Mouse (Mus musculus): ENCODE data around the gene Tomm6. TPM values are rescaled to one million over a fixed set of nuclear protein-coding genes. Genes with fewer than 3 reads are reported as not detected.

The Tomm6 gene
- total RNA-seq, 1 experiment, result 54.7 TPM

- H3K27ac ChIP-seq (ENCODE audit: insufficient read depth, low read depth, low read length, poor library complexity, severe bottlenecking), result no peak overlapping the region
- no peak for DNase-seq (ENCODE audit: low read depth, low spot score)
- TF ChIP-seq ZNF384 (IDR thresholded peaks at IDR 0.05; ENCODE audit: low read depth, low read length) (no peak), CHD2 (IDR thresholded peaks at IDR 0.05; ENCODE audit: low read depth, low read length) (no peak), MAFK (IDR thresholded peaks at IDR 0.05; ENCODE audit: insufficient read depth, low read depth, low read length) (no peak), ZC3H11A (IDR thresholded peaks at IDR 0.05; ENCODE audit: borderline replicate concordance, low read depth, low read length) (no peak), HCFC1 (IDR thresholded peaks at IDR 0.05; ENCODE audit: borderline replicate concordance, insufficient read depth, low read length) (no peak)
- in situ Hi-C loops (cut with MboI; ENCODE audit: low sequenced_read_pairs in 2 of 2, unreplicated experiment in 2 of 2), result no loop called here
- H3K36me3 ChIP-seq (ENCODE audit: control insufficient read depth, insufficient read depth, low read length, poor library complexity, severe bottlenecking), result peaks cover 7% of the 10 kb centered on the region; the same call in 1 of the 2 replicates
- H3K4me3 ChIP-seq (ENCODE audit: insufficient read depth in 1 of 2, low read depth in 1 of 2, low read length in 2 of 2, poor library complexity in 1 of 2, severe bottlenecking in 1 of 2), result peak overlapping the region; percentile 86 to 90
- peaks cover 0 to 6% of the 10 kb centered on the region in 2 experiments; a peak in 1 of 4 replicates for H3K4me1 ChIP-seq (ENCODE audit: control insufficient read depth in 2 of 2, insufficient read depth in 2 of 2, low read length in 2 of 2, poor library complexity in 1 of 2)
- H3K9me3 ChIP-seq (ENCODE audit: control insufficient read depth, insufficient read depth, low read depth, low read length), result no peaks in the 10 kb centered on the region
- H3K9ac ChIP-seq (ENCODE audit: insufficient read depth, low read depth, low read length, poor library complexity, severe bottlenecking), result peak overlapping the region; percentile 77
Measured at GRCm38 (mm10) chr17:47695337-47695710, 7.1 kb upstream of the Tomm6 start.

DNA sequence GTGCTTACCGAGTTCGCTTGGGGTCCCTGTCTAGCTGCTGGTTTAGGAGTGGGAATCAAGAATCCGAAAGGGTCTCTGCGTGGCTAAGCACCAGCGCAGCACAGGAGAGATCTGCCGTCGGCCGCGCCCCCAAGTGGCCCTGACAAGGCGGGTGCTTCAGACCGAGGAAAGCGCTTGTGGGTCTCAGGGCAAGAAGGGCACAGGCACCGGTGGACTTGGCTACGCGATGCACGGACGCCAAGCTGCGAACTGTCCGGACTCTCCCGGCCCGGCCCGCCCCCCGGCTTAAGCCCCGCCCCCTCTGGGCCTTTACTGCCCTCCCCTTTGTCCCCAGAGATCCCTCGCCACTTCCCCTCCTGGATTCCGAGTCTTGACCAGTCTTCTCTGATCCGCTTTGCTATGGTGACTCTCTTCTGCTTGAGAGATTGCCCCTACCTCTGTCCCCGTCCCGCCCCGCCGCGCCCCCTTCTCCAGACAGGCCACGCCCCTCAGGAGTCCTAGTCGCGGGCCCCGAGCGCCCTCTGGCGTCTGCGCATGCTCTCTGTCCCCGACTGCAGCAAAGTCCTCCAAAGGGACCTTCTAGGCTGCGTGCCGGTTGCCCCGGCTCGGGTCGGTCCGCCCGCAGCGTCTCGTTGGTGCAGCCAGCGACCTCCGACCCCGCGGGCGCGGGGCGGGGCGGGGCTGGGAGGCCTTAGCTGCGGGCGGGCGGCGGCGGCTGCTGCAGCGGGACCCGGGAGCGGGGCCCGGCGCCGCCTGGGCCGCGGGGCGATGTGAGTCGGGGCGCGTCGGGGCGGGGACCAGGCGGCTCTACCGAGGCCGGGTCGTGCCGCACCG is 6.5 kb upstream of the Tomm6 start, which contains the start of gene Prickle4:
Gene Prickle4, minus strand, starts transcription at position 234 of the 834 bp plus-strand sequence.
- no peak for TF ChIP-seq CHD2 (IDR thresholded peaks at IDR 0.05; ENCODE audit: low read depth, low read length)
- TF ChIP-seq ZC3H11A (IDR thresholded peaks at IDR 0.05; ENCODE audit: borderline replicate concordance, low read depth, low read length), result 0 out of 2 replicates have a peak, but pooled peaks have one; percentile 15
- TF ChIP-seq MAFK (IDR thresholded peaks at IDR 0.05; ENCODE audit: insufficient read depth, low read depth, low read length), result no peak
- TF ChIP-seq HCFC1 (IDR thresholded peaks at IDR 0.05; ENCODE audit: borderline replicate concordance, insufficient read depth, low read length), result peak; percentile 66; the same call in 1 of the 2 replicates
- no peak for TF ChIP-seq ZNF384 (IDR thresholded peaks at IDR 0.05; ENCODE audit: low read depth, low read length)
- no peak within 1 kb of the TSS; the same call in 1 of the 2 replicates for H3K27ac ChIP-seq (ENCODE audit: insufficient read depth, low read depth, low read length, poor library complexity, severe bottlenecking)
- H3K4me3 ChIP-seq (ENCODE audit: insufficient read depth in 1 of 2, low read depth in 1 of 2, low read length in 2 of 2, poor library complexity in 1 of 2, severe bottlenecking in 1 of 2), result peak within 1 kb of the TSS; percentile 86 to 90
- peak; percentile 93 for DNase-seq (ENCODE audit: low read depth, low spot score)
- H3K4me1 ChIP-seq (ENCODE audit: control insufficient read depth in 2 of 2, insufficient read depth in 2 of 2, low read length in 2 of 2, poor library complexity in 1 of 2), result peaks cover 0 to 5% of the 10 kb centered on the region in 2 experiments; a peak in 1 of 4 replicates
- no peaks in the 10 kb centered on the region for H3K9me3 ChIP-seq (ENCODE audit: control insufficient read depth, insufficient read depth, low read depth, low read length)
- in situ Hi-C loops (cut with MboI; ENCODE audit: low sequenced_read_pairs in 2 of 2, unreplicated experiment in 2 of 2), result no loop called here
- peak within 1 kb of the TSS; percentile 77 for H3K9ac ChIP-seq (ENCODE audit: insufficient read depth, low read depth, low read length, poor library complexity, severe bottlenecking)
- H3K36me3 ChIP-seq (ENCODE audit: control insufficient read depth, insufficient read depth, low read length, poor library complexity, severe bottlenecking), result peaks cover 3% of the 10 kb centered on the region; the same call in 1 of the 2 replicates

DNA sequence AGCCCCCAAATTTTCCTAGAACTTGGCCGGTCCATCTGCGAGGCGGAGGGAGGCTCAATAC is 6.1 kb upstream of the Tomm6 start, which contains the start of gene Gm21981:
Gene Gm21981, minus strand, starts transcription at position 14 of the 61 bp plus-strand sequence.
- Histone ChIP-seq H3K4me3 (ENCODE audit: insufficient read depth in 1 of 2, low read depth in 1 of 2, low read length in 2 of 2, poor library complexity in 1 of 2, severe bottlenecking in 1 of 2) (peak within 1 kb of the TSS; percentile 86 to 90), H3K4me1 (ENCODE audit: control insufficient read depth in 2 of 2, insufficient read depth in 2 of 2, low read length in 2 of 2, poor library complexity in 1 of 2) (peaks cover 0 to 4% of the 10 kb centered on the region in 2 experiments; a peak in 1 of 4 replicates), H3K27ac (ENCODE audit: insufficient read depth, low read depth, low read length, poor library complexity, severe bottlenecking) (no peak within 1 kb of the TSS; the same call in 1 of the 2 replicates), H3K9ac (ENCODE audit: insufficient read depth, low read depth, low read length, poor library complexity, severe bottlenecking) (peak within 1 kb of the TSS; percentile 77), H3K9me3 (ENCODE audit: control insufficient read depth, insufficient read depth, low read depth, low read length) (no peaks in the 10 kb centered on the region), H3K36me3 (ENCODE audit: control insufficient read depth, insufficient read depth, low read length, poor library complexity, severe bottlenecking) (peaks cover 3% of the 10 kb centered on the region; the same call in 1 of the 2 replicates)
- no peak for TF ChIP-seq MAFK (IDR thresholded peaks at IDR 0.05; ENCODE audit: insufficient read depth, low read depth, low read length)
- TF ChIP-seq CHD2 (IDR thresholded peaks at IDR 0.05; ENCODE audit: low read depth, low read length), result no peak
- no peak for TF ChIP-seq ZC3H11A (IDR thresholded peaks at IDR 0.05; ENCODE audit: borderline replicate concordance, low read depth, low read length)
- no peak for TF ChIP-seq HCFC1 (IDR thresholded peaks at IDR 0.05; ENCODE audit: borderline replicate concordance, insufficient read depth, low read length)
- TF ChIP-seq ZNF384 (IDR thresholded peaks at IDR 0.05; ENCODE audit: low read depth, low read length), result no peak
- in situ Hi-C loops (cut with MboI; ENCODE audit: low sequenced_read_pairs in 2 of 2, unreplicated experiment in 2 of 2), result no loop called here
- no peak for DNase-seq (ENCODE audit: low read depth, low spot score)

GRCm38 (mm10) chr17:47693671-47694441 is 5.7 kb upstream of the Tomm6 start:
- Histone ChIP-seq H3K9me3 (ENCODE audit: control insufficient read depth, insufficient read depth, low read depth, low read length) (no peaks in the 10 kb centered on the region), H3K4me1 (ENCODE audit: control insufficient read depth in 2 of 2, insufficient read depth in 2 of 2, low read length in 2 of 2, poor library complexity in 1 of 2) (peaks cover 0 to 4% of the 10 kb centered on the region in 2 experiments; a peak in 1 of 4 replicates), H3K9ac (ENCODE audit: insufficient read depth, low read depth, low read length, poor library complexity, severe bottlenecking) (peak overlapping the region; percentile 56; the same call in 1 of the 2 replicates), H3K4me3 (ENCODE audit: insufficient read depth in 1 of 2, low read depth in 1 of 2, low read length in 2 of 2, poor library complexity in 1 of 2, severe bottlenecking in 1 of 2) (peak overlapping the region; percentile 86 to 90), H3K36me3 (ENCODE audit: control insufficient read depth, insufficient read depth, low read length, poor library complexity, severe bottlenecking) (peaks cover 3% of the 10 kb centered on the region; the same call in 1 of the 2 replicates), H3K27ac (ENCODE audit: insufficient read depth, low read depth, low read length, poor library complexity, severe bottlenecking) (no peak overlapping the region; the same call in 1 of the 2 replicates)
- TF ChIP-seq MAFK (IDR thresholded peaks at IDR 0.05; ENCODE audit: insufficient read depth, low read depth, low read length), result no peak
- TF ChIP-seq CHD2 (IDR thresholded peaks at IDR 0.05; ENCODE audit: low read depth, low read length), result no peak
- no peak for TF ChIP-seq ZC3H11A (IDR thresholded peaks at IDR 0.05; ENCODE audit: borderline replicate concordance, low read depth, low read length)
- TF ChIP-seq ZNF384 (IDR thresholded peaks at IDR 0.05; ENCODE audit: low read depth, low read length), result no peak
- TF ChIP-seq HCFC1 (IDR thresholded peaks at IDR 0.05; ENCODE audit: borderline replicate concordance, insufficient read depth, low read length), result no peak
- in situ Hi-C loops (cut with MboI; ENCODE audit: low sequenced_read_pairs in 2 of 2, unreplicated experiment in 2 of 2), result no loop called here
- DNase-seq (ENCODE audit: low read depth, low spot score), result no peak
